Mouse (Mus musculus): Measurements from ENCODE around the gene Rpl6.

The Rpl6 gene

GRCm38 (mm10) chr5:121204132-121205089 is at the start of gene Rpl6:
Gene Rpl6 (plus strand): TSS chr5:121204481.
- in situ Hi-C loops (cut with MboI): loop anchor here (10.0 kb wide), 1 partner anchor 170 kb away; no protein-coding TSS in a partner anchor

- in situ Hi-C loops (cut with MboI): no loop called here
These were observed 48.2 kb upstream of the Rpl6 start for GRCm38 (mm10) chr5:121156121-121156520.

- in situ Hi-C loops (cut with MboI): no loop called here
These were observed 47.3 kb upstream of the Rpl6 start for GRCm38 (mm10) chr5:121157017-121157416.

GRCm38 (mm10) chr5:121157489-121157888 is 46.8 kb upstream of the Rpl6 start:
- in situ Hi-C loops (cut with MboI): no loop called here

GRCm38 (mm10) chr5:121158966-121159365 is 45.3 kb upstream of the Rpl6 start:
- in situ Hi-C loops (cut with MboI): no loop called here

GRCm38 (mm10) chr5:121162285-121162684 is 42.0 kb upstream of the Rpl6 start:
- in situ Hi-C loops (cut with MboI): no loop called here

- in situ Hi-C loops (cut with MboI): no loop called here
These were observed 41.4 kb upstream of the Rpl6 start for GRCm38 (mm10) chr5:121162923-121163322.

- in situ Hi-C loops (cut with MboI): no loop called here
These were observed 37.4 kb upstream of the Rpl6 start for GRCm38 (mm10) chr5:121166884-121167283.

- in situ Hi-C loops (cut with MboI): no loop called here
These were observed 34.7 kb upstream of the Rpl6 start for GRCm38 (mm10) chr5:121169588-121169987.

GRCm38 (mm10) chr5:121172835-121173234 is 31.4 kb upstream of the Rpl6 start:
- in situ Hi-C loops (cut with MboI): no loop called here

GRCm38 (mm10) chr5:121179077-121179857 is 25.0 kb upstream of the Rpl6 start:
- in situ Hi-C loops (cut with MboI): no loop called here

- in situ Hi-C loops (cut with MboI): no loop called here
These were observed 21.0 kb upstream of the Rpl6 start for GRCm38 (mm10) chr5:121183269-121183668.

GRCm38 (mm10) chr5:121184375-121184774 is 19.9 kb upstream of the Rpl6 start:
- in situ Hi-C loops (cut with MboI): no loop called here

GRCm38 (mm10) chr5:121184945-121185551 is 19.2 kb upstream of the Rpl6 start:
- in situ Hi-C loops (cut with MboI): no loop called here

- in situ Hi-C loops (cut with MboI): no loop called here
These were observed 16.7 kb upstream of the Rpl6 start for GRCm38 (mm10) chr5:121187580-121188001.

- in situ Hi-C loops (cut with MboI): no loop called here
These were observed 16.0 kb upstream of the Rpl6 start for GRCm38 (mm10) chr5:121188265-121188664.

- in situ Hi-C loops (cut with MboI): no loop called here
These were observed 15.1 kb upstream of the Rpl6 start for GRCm38 (mm10) chr5:121189182-121189581.

- in situ Hi-C loops (cut with MboI): no loop called here
These were observed 14.0 kb upstream of the Rpl6 start for GRCm38 (mm10) chr5:121190210-121190835.

GRCm38 (mm10) chr5:121190836-121191583 is 13.3 kb upstream of the Rpl6 start, which contains the start of gene Ptpn11:
Gene Ptpn11 (minus strand): TSS chr5:121191397.
- in situ Hi-C loops (cut with MboI): no loop called here

- in situ Hi-C loops (cut with MboI): no loop called here
These were observed 12.7 kb upstream of the Rpl6 start for GRCm38 (mm10) chr5:121191584-121191906.

- in situ Hi-C loops (cut with MboI): no loop called here
These were observed 10.1 kb upstream of the Rpl6 start for GRCm38 (mm10) chr5:121194173-121194572.

Data from mature B cell (primary cell).